In the genomic region with DNA sequence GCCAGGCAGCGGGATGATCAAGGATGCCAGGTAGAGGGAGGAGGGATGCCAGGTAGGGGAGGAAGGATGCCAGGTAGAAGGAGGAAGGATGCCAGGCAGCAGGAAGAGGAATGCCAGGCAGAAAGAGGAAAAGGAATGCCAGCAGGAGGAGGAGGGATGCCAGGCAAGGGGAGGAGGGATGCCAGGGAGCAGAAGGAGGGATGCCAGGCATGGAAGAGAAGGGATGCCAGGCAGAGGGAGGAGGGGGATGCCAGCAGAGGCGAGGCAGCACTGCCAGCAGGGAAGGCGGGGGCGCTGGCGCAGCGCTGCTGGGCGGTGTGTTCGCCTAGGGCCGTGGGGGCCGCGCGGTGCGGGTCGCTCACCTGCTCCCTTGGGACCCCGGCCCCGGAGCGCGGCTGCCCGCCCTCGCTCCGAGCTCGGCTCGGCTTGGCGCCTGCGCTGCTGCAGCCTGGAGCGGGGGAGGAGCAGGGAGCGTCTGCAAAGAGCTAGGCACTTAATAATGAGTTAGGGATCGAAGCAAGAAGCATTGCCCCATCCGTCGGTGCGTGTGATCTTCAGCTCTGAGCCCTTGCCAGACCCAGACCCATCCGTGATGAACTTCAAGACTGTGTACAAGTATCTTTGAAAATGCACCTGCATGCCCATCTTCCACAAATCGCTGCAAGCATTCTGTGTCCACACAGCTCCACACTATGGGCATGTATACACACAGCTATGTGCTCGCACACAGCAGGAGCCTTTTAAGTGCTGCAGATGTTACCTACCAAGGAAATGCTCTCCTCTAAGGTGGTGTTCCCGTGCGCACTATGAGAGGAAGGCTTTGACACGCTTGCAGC, we compare ENCODE assay signal across 8 mouse cellular contexts. TPM values are rescaled to one million over a fixed set of nuclear protein-coding genes. Genes with fewer than 3 reads are reported as not detected.
DNase-seq lines count a peak whose midpoint lies in the region; ATAC-seq lines count a peak whose summit lies in the region.

A gene (minus strand): TSS at position 426 of the 836 bp plus-strand sequence.

- intact Hi-C loops in left cerebral cortex, postnatal 4 days (cut with DNase I): no loop called here

- H3K36me3 ChIP-seq in lung, embryonic 16.5 days (ENCODE audit: control insufficient read depth, insufficient read depth, low read length): no peaks in the 10 kb centered on the region
- H3K36me3 ChIP-seq in intestine, embryonic 14.5 days (ENCODE audit: control insufficient read depth, insufficient read depth, low read length): no peaks in the 10 kb centered on the region
- no peaks in the 10 kb centered on the region for H3K36me3 ChIP-seq in neural tube, embryonic 12.5 days

- DNase-seq in lung, postnatal 36 days: no peak
- DNase-seq in embryo, embryonic 10 days (ENCODE audit: low spot score): peak; percentile 86
- peak; percentile 40 for DNase-seq in gastrocnemius, postnatal 10 days
- peak; percentile 65 for DNase-seq in intestine, embryonic 14.5 days (ENCODE audit: low spot score)
- DNase-seq in left cerebral cortex, postnatal 4 days: peak; percentile 76

- H3K4me3 ChIP-seq in lung, embryonic 16.5 days (ENCODE audit: low read length): peak within 1 kb of the TSS; percentile 52
- peak within 1 kb of the TSS; percentile 43 for H3K4me3 ChIP-seq in intestine, embryonic 14.5 days (ENCODE audit: low read depth, low read length)
- peak within 1 kb of the TSS; percentile 58 for H3K4me3 ChIP-seq in neural tube, embryonic 12.5 days

- no peaks in the 10 kb centered on the region for H3K9me3 ChIP-seq in lung, embryonic 16.5 days (ENCODE audit: control insufficient read depth, low read length)
- no peaks in the 10 kb centered on the region for H3K9me3 ChIP-seq in intestine, embryonic 14.5 days (ENCODE audit: control insufficient read depth, low read length)
- H3K9me3 ChIP-seq in neural tube, embryonic 12.5 days: no peaks in the 10 kb centered on the region

- H3K27ac ChIP-seq in lung, embryonic 16.5 days (ENCODE audit: low read length): no peak within 1 kb of the TSS
- H3K27ac ChIP-seq in intestine, embryonic 14.5 days (ENCODE audit: low read depth): no peak within 1 kb of the TSS
- H3K27ac ChIP-seq in neural tube, embryonic 12.5 days: no peak within 1 kb of the TSS

- H3K9ac ChIP-seq in lung, embryonic 16.5 days (ENCODE audit: low read length): peak within 1 kb of the TSS; percentile 64
- H3K9ac ChIP-seq in intestine, embryonic 14.5 days (ENCODE audit: low read length): peak within 1 kb of the TSS; percentile 29
- peak within 1 kb of the TSS; percentile 83 for H3K9ac ChIP-seq in neural tube, embryonic 12.5 days

- peak within 1 kb of the TSS; percentile 83 for H3K4me2 ChIP-seq in lung, embryonic 16.5 days (ENCODE audit: low read depth, low read length)
- H3K4me2 ChIP-seq in intestine, embryonic 14.5 days (ENCODE audit: low read length): peak within 1 kb of the TSS; percentile 55
- H3K4me2 ChIP-seq in neural tube, embryonic 12.5 days (replicated peaks): peak within 1 kb of the TSS; percentile 93

- H3K4me1 ChIP-seq in lung, embryonic 16.5 days (replicated peaks; ENCODE audit: control insufficient read depth, insufficient read depth, low read length): peaks cover 4% of the 10 kb centered on the region; the same call in 1 of the 2 replicates
- H3K4me1 ChIP-seq in intestine, embryonic 14.5 days (replicated peaks; ENCODE audit: control insufficient read depth, insufficient read depth, low read length): no peaks in the 10 kb centered on the region; the same call in 1 of the 2 replicates
- peaks cover 10% of the 10 kb centered on the region for H3K4me1 ChIP-seq in neural tube, embryonic 12.5 days

- peak; percentile 46; the same call in 1 of the 2 replicates for ATAC-seq in lung, embryonic 16.5 days (ENCODE audit: low read depth)
- peak; percentile 72 for ATAC-seq in intestine, embryonic 14.5 days (replicated peaks; ENCODE audit: low FRiP score, low TSS enrichment, low read depth)
- ATAC-seq in neural tube, embryonic 12.5 days (ENCODE audit: low FRiP score, low read depth): peak; percentile 80
- no peak for ATAC-seq in megakaryocyte-erythroid progenitor cell, adult 5-6 weeks (replicated peaks; ENCODE audit: low FRiP score, low TSS enrichment, poor library complexity, severe bottlenecking)

- peaks cover 11% of the 10 kb centered on the region for H3K27me3 ChIP-seq in lung, embryonic 16.5 days (ENCODE audit: control insufficient read depth, insufficient read depth, low read depth, low read length)
- peaks cover 16% of the 10 kb centered on the region for H3K27me3 ChIP-seq in intestine, embryonic 14.5 days (replicated peaks; ENCODE audit: control insufficient read depth, insufficient read depth, low read length)
- H3K27me3 ChIP-seq in neural tube, embryonic 12.5 days (replicated peaks): peaks cover 19% of the 10 kb centered on the region

- 5% methylated on average over 34 of the region's 37 CpGs for WGBS in lung, embryonic 16.5 days
- 2% methylated on average over 37 of the region's 37 CpGs for WGBS in intestine, embryonic 14.5 days
- WGBS in neural tube, embryonic 12.5 days: 4% methylated on average over 37 of the region's 37 CpGs

RNA-seq across cellular contexts. Expression of the gene that starts here (rescaled TPM):
- 21.1 and 22.2 TPM in 2 replicates for polyA plus RNA-seq in lung, embryonic 16.5 days (2015; fragmentation: Nextera tagmentation; extraction: Ambion mirVana)
- 100 to 1,000 TPM; 122 to 132 TPM for total RNA-seq in gastrocnemius, postnatal 10 days (2021)
- 26.2 and 27.5 TPM in 2 replicates for polyA plus RNA-seq in intestine, embryonic 14.5 days (2014; fragmentation: Nextera tagmentation; extraction: Ambion mirVana)
- 100 to 1,000 TPM; 179 to 183 TPM for total RNA-seq in left cerebral cortex, postnatal 4 days (2021)
- polyA plus RNA-seq in neural tube, embryonic 12.5 days (2016; fragmentation: Nextera tagmentation; extraction: Ambion mirVana): 82.2 and 90.6 TPM in 2 replicates
- total RNA-seq in megakaryocyte-erythroid progenitor cell, adult 5-6 weeks (2014; fragmentation: Nextera tagmentation): not detected in 2 replicates
- not detected in 2 replicates for total RNA-seq in megakaryocyte-erythroid progenitor cell, adult 5-6 weeks (2017)

Comparison
In these comparisons a context has a peak if more than half of its experiments do, and no peak if none do; other contexts are left out.
1. RNA of the gene that starts here (total RNA-seq): 179 to 183 TPM in left cerebral cortex, postnatal 4 days and 122 to 132 TPM in gastrocnemius, postnatal 10 days; not detected in megakaryocyte-erythroid progenitor cell, adult 5-6 weeks; every median in the first group is over 100 times any median in the second.
2. H3K9ac ChIP-seq: peak in every context shown above with its lines; median percentile 83 in neural tube, embryonic 12.5 days; 64 in lung, embryonic 16.5 days; 29 in intestine, embryonic 14.5 days.
3. Peak in every context shown above with its lines, with median percentiles within 50 percentile points of each other: H3K4me2 ChIP-seq and H3K4me3 ChIP-seq.